Mouse (Mus musculus): ENCODE measurements around the gene Tmem54.

Gene Tmem54

GRCm38 (mm10) chr4:129105356-129105755 lies at the start of gene Tmem54:
TSS of gene Tmem54 (plus strand) at chr4:129105548.
- no peak for DNase-seq (ENCODE audit: low spot score in 2 of 2)

- no peak for DNase-seq (ENCODE audit: low spot score in 2 of 2)
These were observed 49.8 kb upstream of the Tmem54 start for GRCm38 (mm10) chr4:129055562-129055961.

GRCm38 (mm10) chr4:129057533-129058206 lies 47.7 kb upstream of the Tmem54 start:
- peak; percentile 90 to 95 for DNase-seq (ENCODE audit: low spot score in 2 of 2)

- DNase-seq (ENCODE audit: low spot score in 2 of 2): peak; percentile 36 to 40
These were observed 46.9 kb upstream of the Tmem54 start, which contains the start of gene Rnf19b for GRCm38 (mm10) chr4:129058207-129059092. TSS of gene Rnf19b (plus strand) at chr4:129058271.

GRCm38 (mm10) chr4:129059125-129059551 lies 46.2 kb upstream of the Tmem54 start:
- peak in 1 of 2 experiments; percentile 8 for DNase-seq (ENCODE audit: low spot score in 2 of 2)

- no peak for DNase-seq (ENCODE audit: low spot score in 2 of 2)
These were observed 45.4 kb upstream of the Tmem54 start for GRCm38 (mm10) chr4:129059922-129060321.

- DNase-seq (ENCODE audit: low spot score in 2 of 2): no peak
These were observed 43.9 kb upstream of the Tmem54 start for GRCm38 (mm10) chr4:129061486-129061885.

- no peak for DNase-seq (ENCODE audit: low spot score in 2 of 2)
These were observed 42.9 kb upstream of the Tmem54 start for GRCm38 (mm10) chr4:129062281-129063075.

- DNase-seq (ENCODE audit: low spot score in 2 of 2): no peak
These were observed 39.6 kb upstream of the Tmem54 start for GRCm38 (mm10) chr4:129065688-129066236.

- no peak for DNase-seq (ENCODE audit: low spot score in 2 of 2)
These were observed 37.5 kb upstream of the Tmem54 start for GRCm38 (mm10) chr4:129067638-129068415.

- no peak for DNase-seq (ENCODE audit: low spot score in 2 of 2)
These were observed 36.5 kb upstream of the Tmem54 start for GRCm38 (mm10) chr4:129068848-129069247.

- no peak for DNase-seq (ENCODE audit: low spot score in 2 of 2)
These were observed 26.2 kb upstream of the Tmem54 start for GRCm38 (mm10) chr4:129079126-129079525.

GRCm38 (mm10) chr4:129081041-129081440 lies 24.3 kb upstream of the Tmem54 start:
- DNase-seq (ENCODE audit: low spot score in 2 of 2): no peak

- no peak for DNase-seq (ENCODE audit: low spot score in 2 of 2)
These were observed 23.8 kb upstream of the Tmem54 start for GRCm38 (mm10) chr4:129081512-129081911.

GRCm38 (mm10) chr4:129081939-129082338 lies 23.4 kb upstream of the Tmem54 start:
- DNase-seq (ENCODE audit: low spot score in 2 of 2): no peak

- peak; percentile 15 to 55 for DNase-seq (ENCODE audit: low spot score in 2 of 2)
These were observed 22.8 kb upstream of the Tmem54 start for GRCm38 (mm10) chr4:129082379-129083115.

- no peak for DNase-seq (ENCODE audit: low spot score in 2 of 2)
These were observed 20.5 kb upstream of the Tmem54 start for GRCm38 (mm10) chr4:129084896-129085295.

GRCm38 (mm10) chr4:129086078-129086477 lies 19.3 kb upstream of the Tmem54 start:
- DNase-seq (ENCODE audit: low spot score in 2 of 2): peak; percentile 27 to 72

- DNase-seq (ENCODE audit: low spot score in 2 of 2): no peak
These were observed 17.5 kb upstream of the Tmem54 start for GRCm38 (mm10) chr4:129087850-129088249.

GRCm38 (mm10) chr4:129095276-129095675 lies 10.1 kb upstream of the Tmem54 start:
- no peak for DNase-seq (ENCODE audit: low spot score in 2 of 2)

Measured in thymus, postnatal 10 days (tissue).